Mouse (Mus musculus) myocyte (in vitro differentiated cells): ENCODE data around the gene Dlg2.

Experiments
- E2F4 ChIP-seq: IDR thresholded peaks from one replicate; pipeline ENCODE4 v1.6.1; 2011; ENCODE audit warnings: mild to moderate bottlenecking, control low read depth, moderate library complexity; ENCODE audit not compliant: insufficient read depth
- POLR2A ChIP-seq: IDR thresholded peaks from one replicate; pipeline ENCODE4 v1.6.1; 2011; ENCODE audit warnings: low read depth, mild to moderate bottlenecking, control low read depth, moderate library complexity; ENCODE audit not compliant: insufficient read length
- REST ChIP-seq: IDR thresholded peaks from one replicate; pipeline ENCODE4 v1.6.1; 2011; ENCODE audit warnings: mild to moderate bottlenecking, control low read depth, moderate library complexity; ENCODE audit not compliant: insufficient read depth, insufficient read length

DNA sequence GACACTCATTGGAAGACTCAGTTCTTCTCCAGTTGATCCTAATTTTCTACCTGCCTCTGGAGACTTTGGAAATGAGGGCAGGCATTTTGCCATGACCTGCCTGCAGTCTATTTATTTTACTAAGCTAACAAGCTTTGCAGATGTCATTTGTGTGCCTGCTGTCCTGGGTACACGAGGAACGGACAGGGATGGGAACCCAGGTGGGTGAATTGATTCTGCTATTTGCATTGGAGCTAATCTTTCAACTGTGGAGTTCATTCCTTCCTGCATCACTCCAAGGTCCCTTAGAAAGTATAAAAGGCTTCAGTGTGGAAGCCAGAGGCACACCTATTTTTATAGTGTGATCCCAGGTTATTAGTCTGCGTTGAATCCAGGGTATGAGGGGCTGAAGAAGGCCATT, 406.3 kb downstream of the Dlg2 start:
- no peak for TF ChIP-seq POLR2A
- TF ChIP-seq E2F4, result no peak
- no peak for TF ChIP-seq REST
